Mouse (Mus musculus) erythroblast, embryonic 14.5 days (primary cell): ENCODE data around the gene Tcea3.

Source experiments
- GATA1 ChIP-seq: IDR thresholded peaks from 2 replicates; pipeline ENCODE4 v1.6.1; 2012; ENCODE audit warnings: low read length, inconsistent platforms, mixed read lengths
- TAL1 ChIP-seq: IDR thresholded peaks from 3 replicates; pipeline ENCODE4 v1.6.1; 2012; ENCODE audit warnings: low read length, inconsistent platforms, mixed read lengths

DNA sequence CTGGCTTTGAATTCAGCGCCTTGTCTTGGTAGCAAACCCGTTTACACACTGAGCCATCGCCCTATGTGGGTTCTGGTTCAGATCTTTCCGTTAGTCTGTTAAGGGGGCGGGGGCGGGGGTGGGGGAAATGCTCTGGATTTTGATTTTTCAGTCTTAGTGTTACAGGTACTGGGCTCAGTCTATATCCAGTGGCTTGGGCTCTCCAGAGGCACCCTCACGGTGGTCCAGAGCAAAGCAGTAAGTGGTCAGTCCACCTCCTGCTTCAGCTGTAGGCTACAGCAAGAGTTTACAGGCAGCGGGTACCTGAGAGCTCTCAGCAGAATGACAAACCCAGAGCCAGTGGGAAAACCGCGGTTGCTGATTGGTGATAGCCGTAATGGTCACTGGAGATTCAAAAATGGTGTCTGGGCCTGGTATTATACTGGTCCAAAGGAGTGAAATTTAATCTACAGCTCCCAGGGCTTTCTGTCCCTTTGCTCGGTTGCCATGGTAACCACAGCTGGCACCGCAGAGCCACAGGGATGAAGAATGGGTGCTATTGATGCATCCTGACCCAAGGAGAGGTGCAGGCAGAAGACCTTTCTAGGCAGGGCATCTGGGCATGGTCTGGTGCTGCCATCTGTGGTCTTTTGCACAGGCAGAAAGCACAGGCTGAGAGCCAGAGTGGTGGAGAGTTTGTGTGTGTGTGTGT is 23.8 kb upstream of the Tcea3 start:
- TF ChIP-seq GATA1 (no peak), TAL1 (no peak)
